Comparison of ENCODE assay signal across 8 mouse cellular contexts in the genomic region with DNA sequence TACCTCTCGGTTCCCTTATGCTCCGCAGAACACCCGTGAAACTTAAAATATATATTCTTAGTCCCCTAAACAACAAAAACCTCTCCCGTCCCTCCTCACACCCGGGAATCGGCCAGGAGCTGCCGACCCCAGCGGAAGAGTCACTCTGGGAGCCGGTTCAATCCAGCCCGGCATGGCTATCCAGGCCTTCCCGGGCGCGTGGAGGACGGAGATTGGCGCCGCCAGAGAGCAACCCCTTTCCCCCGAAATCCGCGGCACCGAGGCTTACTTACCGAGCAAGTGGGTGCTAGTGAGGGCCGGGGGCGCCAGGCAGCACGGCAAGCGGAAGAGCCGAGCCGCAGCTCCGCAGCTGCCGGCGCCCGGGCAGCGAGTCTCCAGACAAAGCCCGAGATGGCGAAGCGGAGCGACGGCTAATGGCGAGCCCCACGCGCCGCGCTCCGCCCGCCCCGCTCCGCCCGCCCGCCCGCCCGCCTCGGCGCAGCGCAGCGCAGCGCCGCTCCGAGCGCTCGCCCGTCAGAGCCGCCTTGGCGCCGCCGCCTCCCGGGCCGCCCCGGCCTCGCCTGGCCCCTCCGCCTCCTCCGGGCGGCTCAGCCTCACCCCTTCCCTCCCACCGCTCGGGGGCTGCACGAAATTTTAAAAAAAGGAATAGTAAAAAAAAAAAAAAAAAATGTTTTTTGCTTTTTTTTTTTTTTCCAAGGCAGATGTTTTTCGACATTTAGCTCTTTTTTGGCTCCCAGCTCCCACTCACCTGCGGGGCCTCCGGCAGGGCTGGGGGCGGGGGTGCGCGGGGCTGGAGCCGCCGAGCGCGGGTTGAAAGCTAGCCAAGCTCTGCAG. TPM values are rescaled to one million over a fixed set of nuclear protein-coding genes. Genes with fewer than 3 reads are reported as not detected.
A peak's percentile ranks its signal among the peaks of the same experiment; 100 is the strongest.
DNase-seq lines count a peak whose midpoint lies in the region; ATAC-seq lines count a peak whose summit lies in the region.

No protein-coding gene starts in this region.

- DNase-seq in heart, adult 11 months, result peak; percentile 97
- no peak for DNase-seq in heart, adult 8-10 months (ENCODE audit: low spot score)
- DNase-seq in c-Kit-positive CD71-positive TER-119-positive erythroid progenitor cells, embryonic 14.5 days (ENCODE audit: low spot score), result peak; percentile 57
- peak; percentile 67 for DNase-seq in gastrocnemius, postnatal 25 days
- DNase-seq in kidney, adult 18-20 months, result peak; percentile 77
- DNase-seq in neural tube, embryonic 11.5 days (ENCODE audit: low spot score), result peak; percentile 66
- DNase-seq in thymus, postnatal 0 days (ENCODE audit: low spot score), result peak; percentile 64

- peaks cover 22% of the 10 kb centered on the region for H3K36me3 ChIP-seq in liver, embryonic 15.5 days (replicated peaks)
- H3K36me3 ChIP-seq in neural tube, embryonic 11.5 days (ENCODE audit: control insufficient read depth, insufficient read depth, low read length), result no peaks in the 10 kb centered on the region; the same call in 1 of the 2 replicates

- peaks cover 24% of the 10 kb centered on the region for H3K27me3 ChIP-seq in liver, embryonic 15.5 days
- H3K27me3 ChIP-seq in neural tube, embryonic 11.5 days (ENCODE audit: control insufficient read depth, insufficient read depth, low read length), result no peaks in the 10 kb centered on the region; the same call in 1 of the 2 replicates

- under 1% methylated on average over 74 of the region's 84 CpGs for WGBS in liver, embryonic 15.5 days (ENCODE audit: insufficient replicate concordance)
- WGBS in neural tube, embryonic 11.5 days, result 0% methylated on average over 65 of the region's 84 CpGs

- peak overlapping the region; percentile 100 for H3K9ac ChIP-seq in liver, embryonic 15.5 days
- peak overlapping the region; percentile 100 for H3K9ac ChIP-seq in neural tube, embryonic 11.5 days (ENCODE audit: low read length)

- no peaks in the 10 kb centered on the region for H3K9me3 ChIP-seq in liver, embryonic 15.5 days (replicated peaks)
- H3K9me3 ChIP-seq in neural tube, embryonic 11.5 days (ENCODE audit: control insufficient read depth, low read length), result no peaks in the 10 kb centered on the region

- peak overlapping the region; percentile 97 for H3K27ac ChIP-seq in liver, embryonic 15.5 days (replicated peaks)
- peak overlapping the region; percentile 99 for H3K27ac ChIP-seq in neural tube, embryonic 11.5 days (ENCODE audit: low read depth, low read length)

- peaks cover 43% of the 10 kb centered on the region for H3K4me1 ChIP-seq in liver, embryonic 15.5 days (replicated peaks)
- H3K4me1 ChIP-seq in neural tube, embryonic 11.5 days (ENCODE audit: control insufficient read depth, insufficient read depth, low read length), result peaks cover 18% of the 10 kb centered on the region

- peak overlapping the region; percentile 99 for H3K4me2 ChIP-seq in liver, embryonic 15.5 days
- peak overlapping the region; percentile 80 for H3K4me2 ChIP-seq in neural tube, embryonic 11.5 days (ENCODE audit: low read depth)

- peak overlapping the region; percentile 99 for H3K4me3 ChIP-seq in liver, embryonic 15.5 days (replicated peaks)
- H3K4me3 ChIP-seq in neural tube, embryonic 11.5 days (ENCODE audit: low read depth, low read length), result peak overlapping the region; percentile 100

- ATAC-seq in liver, embryonic 15.5 days (ENCODE audit: insufficient read depth), result peak; percentile 40
- no peak for ATAC-seq in neural tube, embryonic 11.5 days (ENCODE audit: insufficient read depth, low FRiP score, low TSS enrichment)

RNA-seq across cellular contexts. Expression of a gene that starts 0.7 kb away (rescaled TPM):
- total RNA-seq in heart, adult 8-10 months (2022), result 10 to 100 TPM; 48.6 to 59.7 (median 52.1) TPM
- total RNA-seq in gastrocnemius, postnatal 25 days (2021), result 10 to 100 TPM; 36.6 to 37.8 TPM
- 50.9 and 55.2 TPM in 2 replicates for polyA plus RNA-seq in liver, embryonic 15.5 days (2015; fragmentation: Nextera tagmentation; extraction: Ambion mirVana)
- polyA plus RNA-seq in neural tube, embryonic 11.5 days (2014; fragmentation: Nextera tagmentation; extraction: Ambion mirVana), result 86.0 and 93.2 TPM in 2 replicates
- polyA plus RNA-seq in thymus, postnatal 0 days (2015; fragmentation: Nextera tagmentation; extraction: Ambion mirVana), result 95.2 and 96.8 TPM in 2 replicates

RNA-seq across cellular contexts. Expression of a gene that starts 22.4 kb away (rescaled TPM):
- 10 to 100 TPM; 17.7 to 21.1 (median 20.1) TPM for total RNA-seq in heart, adult 8-10 months (2022)
- 10 to 100 TPM; 12.4 to 13.1 TPM for total RNA-seq in gastrocnemius, postnatal 25 days (2021)
- polyA plus RNA-seq in liver, embryonic 15.5 days (2015; fragmentation: Nextera tagmentation; extraction: Ambion mirVana), result 3.8 and 4.6 TPM in 2 replicates
- 18.8 and 20.0 TPM in 2 replicates for polyA plus RNA-seq in neural tube, embryonic 11.5 days (2014; fragmentation: Nextera tagmentation; extraction: Ambion mirVana)
- polyA plus RNA-seq in thymus, postnatal 0 days (2015; fragmentation: Nextera tagmentation; extraction: Ambion mirVana), result 13.1 and 15.4 TPM in 2 replicates

RNA-seq across cellular contexts. Expression of a gene that starts 34.1 kb away (rescaled TPM):
- 10 to 100 TPM; 27.0 to 28.1 (median 27.6) TPM for total RNA-seq in heart, adult 8-10 months (2022)
- total RNA-seq in gastrocnemius, postnatal 25 days (2021), result 10 to 100 TPM; 11.5 to 14.6 TPM
- polyA plus RNA-seq in liver, embryonic 15.5 days (2015; fragmentation: Nextera tagmentation; extraction: Ambion mirVana), result 26.1 and 28.9 TPM in 2 replicates
- 61.7 and 64.5 TPM in 2 replicates for polyA plus RNA-seq in neural tube, embryonic 11.5 days (2014; fragmentation: Nextera tagmentation; extraction: Ambion mirVana)
- 41.1 and 45.1 TPM in 2 replicates for polyA plus RNA-seq in thymus, postnatal 0 days (2015; fragmentation: Nextera tagmentation; extraction: Ambion mirVana)

RNA-seq across cellular contexts. Expression of a gene that starts 47.2 kb away (rescaled TPM):
- 1 to 10 TPM in 2 of 4 experiments, under 1 TPM in 2; 0.19 to 4.5 (median 1.5) TPM for total RNA-seq in heart, adult 8-10 months (2022)
- total RNA-seq in gastrocnemius, postnatal 25 days (2021), result under 1 TPM; 0.08 to 0.56 TPM
- 1,073 and 1,204 TPM in 2 replicates for polyA plus RNA-seq in liver, embryonic 15.5 days (2015; fragmentation: Nextera tagmentation; extraction: Ambion mirVana)
- polyA plus RNA-seq in neural tube, embryonic 11.5 days (2014; fragmentation: Nextera tagmentation; extraction: Ambion mirVana), result 26.6 and 28.4 TPM in 2 replicates
- 0.48 and 0.53 TPM in 2 replicates for polyA plus RNA-seq in thymus, postnatal 0 days (2015; fragmentation: Nextera tagmentation; extraction: Ambion mirVana)

RNA-seq across cellular contexts. Expression of a gene that starts 50.2 kb away (rescaled TPM):
- total RNA-seq in heart, adult 8-10 months (2022), result 1 to 10 TPM; 1.3 to 1.6 (median 1.5) TPM
- 10 to 100 TPM; 70.0 to 71.3 TPM for total RNA-seq in gastrocnemius, postnatal 25 days (2021)
- 0.05 and 0.06 TPM in 2 replicates for polyA plus RNA-seq in liver, embryonic 15.5 days (2015; fragmentation: Nextera tagmentation; extraction: Ambion mirVana)
- polyA plus RNA-seq in neural tube, embryonic 11.5 days (2014; fragmentation: Nextera tagmentation; extraction: Ambion mirVana), result not detected in 2 replicates
- 0.07 TPM in 1 of 2 replicates, not detected in the other for polyA plus RNA-seq in thymus, postnatal 0 days (2015; fragmentation: Nextera tagmentation; extraction: Ambion mirVana)
